13 mouse cellular contexts compared by ENCODE assay signal in the genomic region with DNA sequence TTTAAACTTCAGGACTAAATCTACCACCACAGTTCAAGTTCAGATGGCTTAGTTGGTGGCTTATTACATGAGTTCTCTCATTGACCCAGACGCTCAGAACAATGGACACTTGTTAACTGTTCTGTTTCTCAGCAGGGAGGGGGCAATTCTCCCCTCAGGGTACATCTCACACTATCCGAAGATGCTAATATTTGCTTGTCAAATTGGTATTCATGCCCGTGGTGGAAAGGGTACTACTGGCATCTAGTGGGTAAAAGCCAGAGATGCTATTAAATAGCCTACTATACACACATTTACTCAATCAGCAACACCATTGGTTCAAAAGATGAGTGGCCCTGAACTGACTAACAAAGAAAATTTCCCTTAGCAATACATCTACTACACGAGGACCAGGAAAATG. TPM values are rescaled to one million over a fixed set of nuclear protein-coding genes. Genes with fewer than 3 reads are reported as not detected.
DNase-seq lines count a peak whose midpoint lies in the region; ATAC-seq and TF ChIP-seq lines count a peak whose summit lies in the region.
"Had no signal": no experiment of that assay in that cellular context is flagged by ENCODE, and none has a peak within 500 bp of the region (broad histone marks: within the 10 kb centered on the region; RNA-seq: fewer than 3 reads in every experiment).

No protein-coding gene starts in this region.

- no peak for TF ChIP-seq EP300 in heart, adult 2 months (IDR thresholded peaks at IDR 0.05; ENCODE audit: insufficient read depth, low read depth, low read length)

- intact Hi-C loops in heart, adult 2 months (cut with DNase I): no loop called here

- H3K4me3 ChIP-seq in heart, adult 2 months: no peak overlapping the region
- H3K4me3 ChIP-seq in heart, embryonic 12.5 days: no peak overlapping the region
- no peak overlapping the region for H3K4me3 ChIP-seq in lung, embryonic 14.5 days (ENCODE audit: low read depth, low read length)
- H3K4me3 ChIP-seq: forebrain, embryonic 10.5 days had no signal

- ATAC-seq in heart, embryonic 12.5 days (ENCODE audit: insufficient number of reproducible peaks, low FRiP score): no peak
- no peak for ATAC-seq in lung, embryonic 14.5 days (ENCODE audit: insufficient read depth)

- no peaks in the 10 kb centered on the region for H3K4me1 ChIP-seq in heart, adult 2 months (ENCODE audit: control insufficient read depth, insufficient read depth, low read length)
- no peaks in the 10 kb centered on the region for H3K4me1 ChIP-seq in heart, embryonic 12.5 days (replicated peaks)
- H3K4me1 ChIP-seq in lung, embryonic 14.5 days (ENCODE audit: insufficient read depth): no peaks in the 10 kb centered on the region
- H3K4me1 ChIP-seq: forebrain, embryonic 10.5 days had no signal

- no peak overlapping the region for H3K4me2 ChIP-seq in heart, embryonic 12.5 days
- no peak overlapping the region for H3K4me2 ChIP-seq in lung, embryonic 14.5 days

- no peaks in the 10 kb centered on the region for H3K27me3 ChIP-seq in heart, adult 2 months (ENCODE audit: control insufficient read depth, insufficient read depth, low read length)
- H3K27me3 ChIP-seq in heart, embryonic 12.5 days (replicated peaks): no peaks in the 10 kb centered on the region
- no peaks in the 10 kb centered on the region for H3K27me3 ChIP-seq in lung, embryonic 14.5 days (ENCODE audit: insufficient read depth, low read length)

- no peaks in the 10 kb centered on the region for H3K79me2 ChIP-seq in heart, adult 2 months (replicated peaks; ENCODE audit: control insufficient read depth, insufficient read depth, low read length)

- H3K9me3 ChIP-seq in heart, embryonic 12.5 days (replicated peaks): no peaks in the 10 kb centered on the region
- H3K9me3 ChIP-seq in lung, embryonic 14.5 days (ENCODE audit: low read depth, low read length): no peaks in the 10 kb centered on the region
- H3K9me3 ChIP-seq: forebrain, embryonic 10.5 days had no signal

- no peak for TF ChIP-seq POLR2A in heart, adult 2 months (IDR thresholded peaks at IDR 0.05; ENCODE audit: insufficient read depth, low read depth, low read length)

- H3K9ac ChIP-seq in heart, adult 2 months (ENCODE audit: low read depth, low read length): no peak overlapping the region
- no peak overlapping the region for H3K9ac ChIP-seq in heart, embryonic 12.5 days
- no peak overlapping the region for H3K9ac ChIP-seq in lung, embryonic 14.5 days

- TF ChIP-seq CTCF in heart, adult 2 months (IDR thresholded peaks at IDR 0.05): peak; percentile 39
- peak; percentile 34 for TF ChIP-seq CTCF in lung, embryonic 14.5 days (IDR thresholded peaks at IDR 0.05; ENCODE audit: low read depth)

- H3K27ac ChIP-seq in heart, adult 2 months: no peak overlapping the region
- H3K27ac ChIP-seq in heart, embryonic 12.5 days (ENCODE audit: poor library complexity, severe bottlenecking): no peak overlapping the region
- no peak overlapping the region for H3K27ac ChIP-seq in lung, embryonic 14.5 days (ENCODE audit: low read depth)
- H3K27ac ChIP-seq: forebrain, embryonic 10.5 days had no signal

- no peaks in the 10 kb centered on the region for H3K36me3 ChIP-seq in heart, adult 2 months (ENCODE audit: control insufficient read depth, insufficient read depth, low read length)
- no peaks in the 10 kb centered on the region for H3K36me3 ChIP-seq in heart, embryonic 12.5 days
- H3K36me3 ChIP-seq in lung, embryonic 14.5 days (ENCODE audit: insufficient read depth): no peaks in the 10 kb centered on the region; the same call in 1 of the 2 replicates
- H3K36me3 ChIP-seq: forebrain, embryonic 10.5 days had no signal

- WGBS in heart, adult 2 months: 50% methylated on average over 4 of the region's 4 CpGs
- WGBS in heart, embryonic 12.5 days: 62% methylated on average over 4 of the region's 4 CpGs
- WGBS in lung, embryonic 14.5 days: 42% methylated on average over 4 of the region's 4 CpGs

- no peak for DNase-seq in heart, adult 2 months
- peak; percentile 31 for DNase-seq in lung, embryonic 14.5 days
- DNase-seq in lung, adult 18-20 months: no peak
- peak; percentile 73 for DNase-seq in brain, adult 2 months (ENCODE audit: low read depth, low spot score)
- DNase-seq in layer of hippocampus, postnatal 14 days (ENCODE audit: low spot score in 2 of 2): peak; percentile 5 to 41
- DNase-seq in testis, postnatal 14 days (ENCODE audit: low spot score): no peak
- no peak for DNase-seq in kidney, postnatal 14 days
- DNase-seq: gastrocnemius, postnatal 36 days; kidney, adult 9 months; right cerebral cortex, postnatal 25 days had no signal

RNA-seq across cellular contexts. Expression of a gene that starts 15.4 kb away (rescaled TPM):
- total RNA-seq in heart, adult 2 months (2021): 10 to 100 TPM; 32.7 to 37.5 TPM
- polyA plus RNA-seq in heart, adult 2 months (2012; rRNA removed): 32.6 and 49.9 TPM in 2 replicates
- polyA plus RNA-seq in heart, embryonic 12.5 days (2016; fragmentation: Nextera tagmentation; extraction: Ambion mirVana): 0.10 TPM in 2 replicates
- 3.6 and 4.8 TPM in 2 replicates for polyA plus RNA-seq in lung, embryonic 14.5 days (2014; fragmentation: Nextera tagmentation; extraction: Ambion mirVana)
- 1 to 10 TPM; 2.5 to 3.0 TPM for total RNA-seq in layer of hippocampus, postnatal 14 days (2021)
- polyA plus RNA-seq: forebrain, embryonic 10.5 days; limb, embryonic 11.5 days had no signal

RNA-seq across cellular contexts. Expression of a gene that starts 56.9 kb away (rescaled TPM):
- total RNA-seq in heart, adult 2 months (2021): 10 to 100 TPM in 1 of 2 experiments, 1 to 10 TPM in 1; 9.3 to 12.5 TPM
- 3.0 and 8.1 TPM in 2 replicates for polyA plus RNA-seq in heart, adult 2 months (2012; rRNA removed)
- polyA plus RNA-seq in heart, embryonic 12.5 days (2016; fragmentation: Nextera tagmentation; extraction: Ambion mirVana): 1.7 TPM in 2 replicates
- 6.3 and 6.8 TPM in 2 replicates for polyA plus RNA-seq in lung, embryonic 14.5 days (2014; fragmentation: Nextera tagmentation; extraction: Ambion mirVana)
- total RNA-seq in layer of hippocampus, postnatal 14 days (2021): 1 to 10 TPM; 7.6 to 7.9 TPM

Comparison
In these comparisons a context has a peak if more than half of its experiments do, and no peak if none do; other contexts are left out.
1. DNase-seq: peak in lung, embryonic 14.5 days (single experiment), brain, adult 2 months (single experiment) and layer of hippocampus, postnatal 14 days (2 of 2); none in heart, adult 2 months (0 of 2), lung, adult 18-20 months (0 of 2), testis, postnatal 14 days (single experiment) and kidney, postnatal 14 days (single experiment).